Mouse (Mus musculus): Measurements from ENCODE around the gene Hcar1. TPM values are rescaled to one million over a fixed set of nuclear protein-coding genes. Genes with fewer than 3 reads are reported as not detected.

Hcar1 gene
- total RNA-seq, 1 experiment, result not detected

GRCm38 (mm10) chr5:123874177-123874576 is 5.6 kb downstream of the Hcar1 start:
- in situ Hi-C loops (cut with MboI; ENCODE audit: low sequenced_read_pairs in 2 of 2, unreplicated experiment in 2 of 2), result no loop called here

GRCm38 (mm10) chr5:123869615-123870014 is 10.2 kb downstream of the Hcar1 start:
- H3K27ac ChIP-seq (ENCODE audit: insufficient read depth, low read depth, low read length, poor library complexity, severe bottlenecking), result no peak overlapping the region
- in situ Hi-C loops (cut with MboI; ENCODE audit: low sequenced_read_pairs in 2 of 2, unreplicated experiment in 2 of 2), result no loop called here

More at GRCm38 (mm10) chr5:123874177-123874576, 5.6 kb downstream of the Hcar1 start:
- H3K4me3 ChIP-seq (ENCODE audit: insufficient read depth in 1 of 2, low read depth in 1 of 2, low read length in 2 of 2, poor library complexity in 1 of 2, severe bottlenecking in 1 of 2), result no peak overlapping the region
- TF ChIP-seq ZNF384 (IDR thresholded peaks at IDR 0.05; ENCODE audit: low read depth, low read length) (no peak), MAFK (IDR thresholded peaks at IDR 0.05; ENCODE audit: insufficient read depth, low read depth, low read length) (no peak), CHD2 (IDR thresholded peaks at IDR 0.05; ENCODE audit: low read depth, low read length) (no peak), ZC3H11A (IDR thresholded peaks at IDR 0.05; ENCODE audit: borderline replicate concordance, low read depth, low read length) (no peak), HCFC1 (IDR thresholded peaks at IDR 0.05; ENCODE audit: borderline replicate concordance, insufficient read depth, low read length) (no peak)
- H3K9me3 ChIP-seq (ENCODE audit: control insufficient read depth, insufficient read depth, low read depth, low read length), result no peaks in the 10 kb centered on the region
- H3K9ac ChIP-seq (ENCODE audit: insufficient read depth, low read depth, low read length, poor library complexity, severe bottlenecking), result no peak overlapping the region
- DNase-seq (ENCODE audit: low read depth, low spot score), result no peak
- peaks cover 0 to 3% of the 10 kb centered on the region in 2 experiments; a peak in 1 of 4 replicates for H3K4me1 ChIP-seq (ENCODE audit: control insufficient read depth in 2 of 2, insufficient read depth in 2 of 2, low read length in 2 of 2, poor library complexity in 1 of 2)
- H3K27ac ChIP-seq (ENCODE audit: insufficient read depth, low read depth, low read length, poor library complexity, severe bottlenecking), result no peak overlapping the region
- no peaks in the 10 kb centered on the region for H3K36me3 ChIP-seq (ENCODE audit: control insufficient read depth, insufficient read depth, low read length, poor library complexity, severe bottlenecking)

GRCm38 (mm10) chr5:123866457-123866856 is 13.4 kb downstream of the Hcar1 start:
- in situ Hi-C loops (cut with MboI; ENCODE audit: low sequenced_read_pairs in 2 of 2, unreplicated experiment in 2 of 2), result no loop called here
- Histone ChIP-seq H3K9ac (ENCODE audit: insufficient read depth, low read depth, low read length, poor library complexity, severe bottlenecking) (no peak overlapping the region), H3K36me3 (ENCODE audit: control insufficient read depth, insufficient read depth, low read length, poor library complexity, severe bottlenecking) (no peaks in the 10 kb centered on the region), H3K4me3 (ENCODE audit: insufficient read depth in 1 of 2, low read depth in 1 of 2, low read length in 2 of 2, poor library complexity in 1 of 2, severe bottlenecking in 1 of 2) (no peak overlapping the region), H3K9me3 (ENCODE audit: control insufficient read depth, insufficient read depth, low read depth, low read length) (no peaks in the 10 kb centered on the region), H3K27ac (ENCODE audit: insufficient read depth, low read depth, low read length, poor library complexity, severe bottlenecking) (no peak overlapping the region), H3K4me1 (ENCODE audit: control insufficient read depth in 2 of 2, insufficient read depth in 2 of 2, low read length in 2 of 2, poor library complexity in 1 of 2) (no peaks in the 10 kb centered on the region)
- no peak for DNase-seq (ENCODE audit: low read depth, low spot score)
- TF ChIP-seq ZNF384 (IDR thresholded peaks at IDR 0.05; ENCODE audit: low read depth, low read length), result no peak
- no peak for TF ChIP-seq CHD2 (IDR thresholded peaks at IDR 0.05; ENCODE audit: low read depth, low read length)
- TF ChIP-seq MAFK (IDR thresholded peaks at IDR 0.05; ENCODE audit: insufficient read depth, low read depth, low read length), result no peak
- no peak for TF ChIP-seq HCFC1 (IDR thresholded peaks at IDR 0.05; ENCODE audit: borderline replicate concordance, insufficient read depth, low read length)
- TF ChIP-seq ZC3H11A (IDR thresholded peaks at IDR 0.05; ENCODE audit: borderline replicate concordance, low read depth, low read length), result no peak

More at GRCm38 (mm10) chr5:123869615-123870014, 10.2 kb downstream of the Hcar1 start:
- TF ChIP-seq ZNF384 (IDR thresholded peaks at IDR 0.05; ENCODE audit: low read depth, low read length) (no peak), ZC3H11A (IDR thresholded peaks at IDR 0.05; ENCODE audit: borderline replicate concordance, low read depth, low read length) (no peak), MAFK (IDR thresholded peaks at IDR 0.05; ENCODE audit: insufficient read depth, low read depth, low read length) (no peak), HCFC1 (IDR thresholded peaks at IDR 0.05; ENCODE audit: borderline replicate concordance, insufficient read depth, low read length) (no peak), CHD2 (IDR thresholded peaks at IDR 0.05; ENCODE audit: low read depth, low read length) (no peak)
- no peak overlapping the region for H3K9ac ChIP-seq (ENCODE audit: insufficient read depth, low read depth, low read length, poor library complexity, severe bottlenecking)
- H3K4me3 ChIP-seq (ENCODE audit: insufficient read depth in 1 of 2, low read depth in 1 of 2, low read length in 2 of 2, poor library complexity in 1 of 2, severe bottlenecking in 1 of 2), result no peak overlapping the region
- no peaks in the 10 kb centered on the region for H3K36me3 ChIP-seq (ENCODE audit: control insufficient read depth, insufficient read depth, low read length, poor library complexity, severe bottlenecking)
- no peaks in the 10 kb centered on the region for H3K9me3 ChIP-seq (ENCODE audit: control insufficient read depth, insufficient read depth, low read depth, low read length)
- no peaks in the 10 kb centered on the region for H3K4me1 ChIP-seq (ENCODE audit: control insufficient read depth in 2 of 2, insufficient read depth in 2 of 2, low read length in 2 of 2, poor library complexity in 1 of 2)
- no peak for DNase-seq (ENCODE audit: low read depth, low spot score)

GRCm38 (mm10) chr5:123865365-123865764 is 14.5 kb downstream of the Hcar1 start, which contains the start of gene Hcar2:
Hcar2 (minus strand) TSS chr5:123865499.
- no peak within 1 kb of the TSS for H3K9ac ChIP-seq (ENCODE audit: insufficient read depth, low read depth, low read length, poor library complexity, severe bottlenecking)
- H3K4me3 ChIP-seq (ENCODE audit: insufficient read depth in 1 of 2, low read depth in 1 of 2, low read length in 2 of 2, poor library complexity in 1 of 2, severe bottlenecking in 1 of 2), result no peak within 1 kb of the TSS
- H3K27ac ChIP-seq (ENCODE audit: insufficient read depth, low read depth, low read length, poor library complexity, severe bottlenecking), result no peak within 1 kb of the TSS
- DNase-seq (ENCODE audit: low read depth, low spot score), result no peak
- in situ Hi-C loops (cut with MboI; ENCODE audit: low sequenced_read_pairs in 2 of 2, unreplicated experiment in 2 of 2), result no loop called here
- H3K36me3 ChIP-seq (ENCODE audit: control insufficient read depth, insufficient read depth, low read length, poor library complexity, severe bottlenecking), result no peaks in the 10 kb centered on the region
- no peaks in the 10 kb centered on the region for H3K4me1 ChIP-seq (ENCODE audit: control insufficient read depth in 2 of 2, insufficient read depth in 2 of 2, low read length in 2 of 2, poor library complexity in 1 of 2)
- no peaks in the 10 kb centered on the region for H3K9me3 ChIP-seq (ENCODE audit: control insufficient read depth, insufficient read depth, low read depth, low read length)
- no peak for TF ChIP-seq ZNF384 (IDR thresholded peaks at IDR 0.05; ENCODE audit: low read depth, low read length)
- TF ChIP-seq HCFC1 (IDR thresholded peaks at IDR 0.05; ENCODE audit: borderline replicate concordance, insufficient read depth, low read length), result no peak
- no peak for TF ChIP-seq CHD2 (IDR thresholded peaks at IDR 0.05; ENCODE audit: low read depth, low read length)
- TF ChIP-seq MAFK (IDR thresholded peaks at IDR 0.05; ENCODE audit: insufficient read depth, low read depth, low read length), result no peak
- no peak for TF ChIP-seq ZC3H11A (IDR thresholded peaks at IDR 0.05; ENCODE audit: borderline replicate concordance, low read depth, low read length)
